Mouse (Mus musculus) heart, embryonic 16.5 days (tissue): ENCODE measurements around the gene 2610001J05Rik. TPM values are rescaled to one million over a fixed set of nuclear protein-coding genes. Genes with fewer than 3 reads are reported as not detected.

ENCODE experiments used
- ATAC-seq: fragments of 200-750 bp; cut with Nextera tagmentation; replicated peaks from 2 replicates; pipeline ENCODE4 v1.8.0; 2017; ENCODE audit warnings: moderate number of reproducible peaks; ENCODE audit not compliant: insufficient read depth, low FRiP score; ENCODE audit errors: extremely low read depth
- H3K27ac ChIP-seq: fragments of 300-500 bp; sonication (generic); 2 replicates; pipeline ENCODE4 v1.5.1; 2014; ENCODE audit warnings: mild to moderate bottlenecking, low read length, control low read depth, moderate library complexity
- H3K27me3 ChIP-seq: fragments of 300-500 bp; sonication (generic); 2 replicates; pipeline ENCODE4 v1.6.1; 2014; ENCODE audit warnings: low read length, mixed read lengths; ENCODE audit not compliant: control insufficient read depth, insufficient read depth
- H3K36me3 ChIP-seq: fragments of 300-500 bp; sonication (generic); 2 replicates; pipeline ENCODE4 v1.6.1; 2014; ENCODE audit not compliant: control insufficient read depth, insufficient read depth
- H3K4me1 ChIP-seq: fragments of 300-500 bp; sonication (generic); 2 replicates; pipeline ENCODE4 v1.6.1; 2014; ENCODE audit warnings: low read length, mixed read lengths; ENCODE audit not compliant: control insufficient read depth, insufficient read depth
- H3K4me2 ChIP-seq: fragments of 300-500 bp; sonication (generic); 2 replicates; pipeline ENCODE4 v1.6.1; 2014; ENCODE audit warnings: low read depth, mild to moderate bottlenecking, control low read depth, low read length
- H3K4me3 ChIP-seq: fragments of 300-500 bp; sonication (generic); 2 replicates; pipeline ENCODE4 v1.5.1; 2014; ENCODE audit warnings: mild to moderate bottlenecking, control low read depth, low read length
- H3K9ac ChIP-seq: fragments of 300-500 bp; sonication (generic); 2 replicates; pipeline ENCODE4 v1.6.1; 2014; ENCODE audit warnings: low read length, control low read depth
- H3K9me3 ChIP-seq: fragments of 300-500 bp; sonication (generic); replicated peaks from 2 replicates; pipeline ENCODE4 v1.6.1; 2016; ENCODE audit warnings: low read length; ENCODE audit not compliant: control insufficient read depth
- WGBS: fragments of 180-500 bp; shearing (Covaris S2); extraction: QIAGEN DNeasy Blood & Tissue Kit; methylation state at CpG from one replicate; pipeline ENCODE4 v1.1.7; 2014; 5-methylcytosine and 5-hydroxymethylcytosine counted together
- polyA plus RNA-seq: library from polyadenylated mRNA; unstranded; fragments of >200 nt; fragmentation: Nextera tagmentation; extraction: Ambion mirVana; gene quantifications from 2 replicates; pipeline ENCODE4 v1.2.1, GENCODE M21; 2015

Gene 2610001J05Rik
- polyA plus RNA-seq, 1 experiment from 2014 or later, result 110 TPM

DNA sequence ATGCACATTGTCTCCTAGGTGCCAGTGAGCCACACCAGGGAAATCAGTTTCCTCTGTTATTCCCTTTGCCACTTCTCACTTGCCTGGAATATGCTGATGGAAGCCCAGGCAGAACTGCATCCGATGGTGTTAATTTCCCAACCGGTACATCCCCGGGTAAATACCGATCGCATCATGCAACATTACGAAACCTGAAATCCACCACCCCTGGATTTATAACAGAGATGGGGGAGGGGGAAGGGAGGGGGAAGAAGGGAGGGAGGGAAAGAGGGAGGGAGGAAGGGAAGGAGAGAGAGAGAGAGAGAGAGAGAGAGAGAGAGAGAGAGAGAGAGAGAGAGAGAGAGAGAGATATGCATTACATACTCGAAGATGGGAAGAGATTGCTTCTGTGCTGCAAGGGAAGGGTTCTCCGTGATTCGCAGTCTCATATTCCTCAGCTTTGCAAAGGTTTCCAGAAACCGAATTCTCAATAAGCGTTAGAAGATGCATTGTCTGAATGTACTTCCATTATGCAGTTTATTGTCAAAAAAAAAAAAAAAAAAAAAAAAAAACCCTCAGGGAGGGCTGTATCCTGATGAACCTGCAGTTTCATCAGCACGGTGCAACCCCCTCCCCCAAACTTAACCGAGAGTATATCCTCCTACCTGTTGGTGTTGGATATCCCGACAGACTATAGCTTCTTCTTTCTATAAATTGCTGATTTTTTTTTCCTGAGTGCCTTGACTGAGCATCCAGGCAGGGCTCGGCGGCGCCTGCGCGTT is 33.2 kb downstream of the 2610001J05Rik start:
- Histone ChIP-seq H3K4me3 (peak overlapping the region; percentile 60), H3K36me3 (no peaks in the 10 kb centered on the region), H3K9ac (peak overlapping the region; percentile 76), H3K9me3 (no peaks in the 10 kb centered on the region), H3K27ac (peak overlapping the region; percentile 49), H3K27me3 (no peaks in the 10 kb centered on the region), H3K4me2 (peak overlapping the region; percentile 75), H3K4me1 (peaks cover 3% of the 10 kb centered on the region; the same call in 1 of the 2 replicates)
- no peak for ATAC-seq
- 1% methylated on average over 19 of the region's 19 CpGs for WGBS

DNA sequence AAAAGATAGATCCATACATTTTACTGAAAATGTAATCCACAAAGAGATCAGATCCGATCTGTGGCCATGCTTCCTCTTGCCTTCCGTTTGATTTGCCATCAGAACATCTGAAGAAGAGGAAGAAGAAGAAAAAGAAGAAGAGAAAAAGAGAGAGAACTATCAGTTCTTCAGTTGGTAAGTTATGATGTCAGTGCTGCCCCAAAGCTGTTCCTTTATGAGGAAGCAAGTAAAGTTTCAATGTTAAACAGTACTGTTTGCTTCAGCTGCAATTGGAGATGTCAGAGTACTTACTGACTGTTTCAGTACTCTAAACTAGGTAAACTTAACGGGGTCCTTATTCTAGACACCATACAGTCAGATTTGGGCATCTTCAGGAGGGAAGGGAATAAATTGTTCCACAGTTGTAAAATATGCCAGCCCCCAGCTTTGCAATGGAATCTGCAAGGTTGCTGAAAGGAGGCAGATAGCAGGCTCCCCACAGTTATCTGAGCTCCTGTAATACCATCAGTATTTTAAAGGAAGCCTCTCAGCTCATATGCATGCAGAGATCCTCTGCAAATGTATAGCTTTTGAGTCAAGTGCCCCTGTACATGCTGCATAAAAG is 34.2 kb downstream of the 2610001J05Rik start:
- H3K4me3 ChIP-seq, result no peak overlapping the region
- 69% methylated on average over 3 of the region's 3 CpGs for WGBS
- ATAC-seq, result no peak
- H3K9ac ChIP-seq, result no peak overlapping the region
- H3K27ac ChIP-seq, result no peak overlapping the region
- no peaks in the 10 kb centered on the region for H3K27me3 ChIP-seq
- peaks cover 3% of the 10 kb centered on the region; the same call in 1 of the 2 replicates for H3K4me1 ChIP-seq
- H3K4me2 ChIP-seq, result 0 out of 2 replicates have a peak overlapping the region, but pooled peaks have one; percentile 75
- no peaks in the 10 kb centered on the region for H3K9me3 ChIP-seq
- no peaks in the 10 kb centered on the region for H3K36me3 ChIP-seq

DNA sequence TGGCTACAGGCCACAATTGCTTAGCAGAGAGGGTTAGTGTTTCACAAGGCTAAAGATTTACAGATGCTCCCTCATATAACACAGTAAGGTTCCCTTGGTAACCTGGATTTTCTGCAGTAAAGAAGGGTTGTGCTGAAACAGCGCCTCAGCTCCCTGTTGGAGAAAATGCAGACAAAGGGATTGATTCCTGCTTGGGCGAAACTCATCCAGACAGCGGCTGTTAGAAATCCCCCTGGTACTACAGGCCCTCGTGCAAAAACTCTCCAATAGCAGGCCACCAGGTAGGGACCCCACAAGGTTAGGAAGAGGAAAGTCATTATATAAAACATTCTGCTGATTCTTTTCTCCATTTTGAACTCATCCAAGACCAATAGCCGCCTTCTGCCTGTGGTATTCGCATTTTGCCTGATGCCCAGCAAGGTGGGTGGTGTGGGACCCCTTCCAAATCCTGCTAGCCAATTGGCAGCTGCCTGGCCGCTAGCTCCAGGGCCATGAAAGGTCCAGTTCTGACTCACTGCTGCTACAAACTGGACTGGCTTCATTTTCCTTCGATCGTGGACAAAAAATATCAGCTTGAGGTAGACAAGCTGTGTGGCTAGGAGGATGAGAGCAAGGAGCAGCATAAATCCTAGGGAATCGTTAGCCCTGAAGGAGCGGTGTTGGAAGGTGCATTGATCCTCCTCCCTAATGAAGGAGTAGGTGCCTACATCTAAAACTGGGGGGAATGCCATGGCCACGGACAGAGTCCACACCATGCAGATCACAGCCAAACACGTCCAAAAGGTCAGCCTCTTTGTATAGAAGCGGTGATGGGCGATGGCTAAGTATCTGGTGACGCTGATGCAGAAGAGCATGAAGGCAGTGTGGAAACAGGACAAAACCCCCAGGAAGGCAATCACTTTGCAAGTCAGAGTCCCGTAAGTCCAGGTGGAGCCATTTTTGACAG is 35.3 kb downstream of the 2610001J05Rik start:
- Histone ChIP-seq H3K4me3 (no peak overlapping the region), H3K9ac (no peak overlapping the region), H3K9me3 (no peaks in the 10 kb centered on the region), H3K4me2 (no peak overlapping the region), H3K27ac (no peak overlapping the region), H3K27me3 (no peaks in the 10 kb centered on the region), H3K4me1 (peaks cover 3% of the 10 kb centered on the region; the same call in 1 of the 2 replicates), H3K36me3 (no peaks in the 10 kb centered on the region)
- 71% methylated on average over 17 of the region's 17 CpGs for WGBS
- ATAC-seq, result no peak

DNA sequence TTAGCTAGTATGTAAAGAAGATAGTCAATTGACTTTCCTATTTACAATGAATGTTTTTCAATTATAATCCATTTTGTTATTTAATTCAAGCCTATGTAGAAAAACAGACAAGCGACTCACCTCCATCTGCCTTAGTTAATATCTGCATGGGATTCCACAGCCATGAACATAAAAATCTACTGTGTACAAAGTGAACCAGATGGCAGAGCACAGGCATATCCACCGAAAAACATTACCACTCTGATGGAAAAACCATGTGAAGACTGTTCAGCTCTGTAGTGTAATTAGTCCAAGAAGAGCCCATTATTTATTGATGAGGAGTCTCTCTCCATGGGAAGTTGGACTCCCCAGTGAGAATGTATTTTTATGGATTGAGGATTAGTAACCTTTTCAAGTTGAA is 38.5 kb downstream of the 2610001J05Rik start:
- H3K9ac ChIP-seq, result no peak overlapping the region
- no peak for ATAC-seq
- no peaks in the 10 kb centered on the region for H3K27me3 ChIP-seq
- no peaks in the 10 kb centered on the region for H3K36me3 ChIP-seq
- H3K4me1 ChIP-seq, result no peaks in the 10 kb centered on the region; the same call in 1 of the 2 replicates
- H3K4me2 ChIP-seq, result no peak overlapping the region
- no peaks in the 10 kb centered on the region for H3K9me3 ChIP-seq
- H3K27ac ChIP-seq, result no peak overlapping the region
- H3K4me3 ChIP-seq, result no peak overlapping the region
- 74% methylated on average over 2 of the region's 2 CpGs for WGBS

DNA sequence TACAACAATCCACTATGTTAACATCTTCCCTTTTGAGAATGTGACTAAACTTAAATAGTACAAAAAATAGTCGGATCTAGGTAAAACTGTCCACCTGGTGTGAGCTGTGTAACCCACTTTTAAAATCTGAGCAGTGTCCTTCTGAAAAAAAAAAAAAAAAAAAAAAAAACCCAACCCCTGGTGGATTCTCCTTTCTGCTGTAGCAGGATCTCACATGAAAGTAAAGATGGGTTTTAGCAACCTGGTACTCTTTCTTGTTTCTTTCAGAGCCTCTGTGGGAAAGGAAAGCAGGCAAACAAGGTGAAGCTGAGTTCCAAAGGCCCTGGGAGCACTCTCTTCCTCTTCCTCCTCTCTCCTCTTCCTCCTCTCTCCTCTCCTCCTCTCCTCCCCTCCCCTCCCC is 42.4 kb downstream of the 2610001J05Rik start:
- 65% methylated on average over 1 of the region's 1 CpGs for WGBS
- Histone ChIP-seq H3K4me1 (no peaks in the 10 kb centered on the region), H3K9ac (no peak overlapping the region), H3K27me3 (no peaks in the 10 kb centered on the region), H3K9me3 (no peaks in the 10 kb centered on the region), H3K4me3 (no peak overlapping the region), H3K27ac (no peak overlapping the region), H3K4me2 (no peak overlapping the region), H3K36me3 (no peaks in the 10 kb centered on the region)
- no peak for ATAC-seq

Other genes with a start within 250 kb of the 2610001J05Rik start
- 15.9 and 16.8 TPM in 2 replicates for gene Bmt2, start 193.6 kb downstream of the 2610001J05Rik start, polyA plus RNA-seq
- gene Gpr85, start 31.6 kb downstream of the 2610001J05Rik start, polyA plus RNA-seq, result 2.0 and 2.2 TPM in 2 replicates